Mouse (Mus musculus): ENCODE results near the gene Map4k2. TPM values are rescaled to one million over a fixed set of nuclear protein-coding genes. Genes with fewer than 3 reads are reported as not detected.

The Map4k2 gene
- polyA plus RNA-seq, 1 experiment from 2014 or later: 5.2 TPM

DNA sequence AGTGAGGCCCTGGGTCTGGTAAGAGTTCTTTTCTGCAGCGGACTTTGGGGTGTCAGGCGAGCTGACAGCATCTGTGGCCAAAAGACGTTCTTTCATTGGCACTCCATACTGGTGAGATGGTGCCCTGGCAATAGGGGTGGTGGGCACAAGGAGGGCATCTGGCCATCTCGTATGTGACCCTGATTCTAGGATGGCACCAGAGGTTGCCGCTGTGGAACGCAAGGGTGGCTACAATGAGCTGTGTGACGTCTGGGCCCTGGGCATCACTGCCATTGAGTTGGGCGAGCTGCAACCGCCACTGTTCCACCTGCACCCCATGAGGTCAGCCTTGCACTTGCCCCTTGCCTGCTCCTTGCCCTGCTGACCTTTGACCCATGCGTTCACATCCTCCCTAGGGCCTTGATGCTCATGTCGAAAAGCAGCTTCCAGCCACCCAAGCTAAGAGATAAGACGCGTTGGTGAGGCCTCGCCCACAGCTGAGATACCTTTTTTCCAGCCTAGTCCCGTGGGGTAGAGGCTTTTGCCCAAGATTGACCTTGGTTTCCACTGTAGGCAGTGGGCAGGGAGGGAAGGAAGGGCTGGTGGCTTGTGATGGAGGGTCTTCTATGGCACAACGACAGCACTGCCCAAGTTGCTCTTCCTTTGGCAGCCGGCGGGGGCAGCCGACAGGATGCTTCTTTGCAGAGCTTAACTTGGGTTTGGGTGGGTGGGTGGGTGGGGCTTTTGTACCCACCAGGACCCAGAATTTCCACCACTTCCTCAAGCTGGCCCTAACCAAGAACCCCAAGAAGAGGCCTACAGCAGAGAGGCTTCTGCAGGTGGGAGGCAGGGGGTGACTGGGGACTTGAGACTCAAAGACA lies 2.4 kb downstream of the Map4k2 start:
- Histone ChIP-seq H3K4me1 (replicated peaks; ENCODE audit: control insufficient read depth, insufficient read depth) (no peaks in the 10 kb centered on the region), H3K36me3 (ENCODE audit: control insufficient read depth, insufficient read depth, low read length) (peaks cover 15% of the 10 kb centered on the region; the same call in 1 of the 2 replicates), H3K9ac (ENCODE audit: low read length) (no peak overlapping the region), H3K27me3 (ENCODE audit: control insufficient read depth, insufficient read depth, low read length) (no peaks in the 10 kb centered on the region), H3K9me3 (ENCODE audit: control insufficient read depth, low read length) (no peaks in the 10 kb centered on the region), H3K4me2 (replicated peaks; ENCODE audit: low read depth) (no peak overlapping the region), H3K27ac (replicated peaks) (no peak overlapping the region), H3K4me3 (ENCODE audit: low read depth, low read length) (no peak overlapping the region)
- DNase-seq (ENCODE audit: low spot score): no peak
- no peak for ATAC-seq (ENCODE audit: low FRiP score, low TSS enrichment)
- WGBS: 77% methylated on average over 19 of the region's 19 CpGs
- no peak for TF ChIP-seq CTCF (IDR thresholded peaks at IDR 0.05; ENCODE audit: low read depth)
- no peak for TF ChIP-seq EP300 (optimal IDR thresholded peaks at IDR 0.05)

DNA sequence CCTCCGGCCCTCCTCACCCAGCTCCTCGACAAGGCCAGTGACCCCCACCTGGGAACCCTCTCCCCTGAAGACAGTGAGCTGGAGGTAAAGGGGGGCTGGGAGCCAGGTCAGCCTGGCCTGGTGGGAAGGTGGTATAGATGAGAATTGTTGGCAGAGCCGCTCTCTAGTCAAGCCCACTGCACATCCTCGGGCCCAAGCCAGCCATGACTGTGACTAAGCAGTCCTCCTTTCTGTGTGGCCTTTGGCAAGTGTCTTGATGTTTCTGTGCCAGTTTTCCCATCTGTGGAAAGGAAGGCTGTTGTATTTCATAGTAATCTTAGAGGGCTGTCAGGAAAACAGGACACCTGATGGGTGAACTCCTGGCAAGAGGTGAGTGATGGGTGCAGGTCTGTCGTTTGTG lies 3.1 kb downstream of the Map4k2 start:
- WGBS: 89% methylated on average over 5 of the region's 5 CpGs
- H3K4me2 ChIP-seq (replicated peaks; ENCODE audit: low read depth): no peak overlapping the region
- TF ChIP-seq EP300 (optimal IDR thresholded peaks at IDR 0.05) (no peak), CTCF (IDR thresholded peaks at IDR 0.05; ENCODE audit: low read depth) (no peak)

DNA sequence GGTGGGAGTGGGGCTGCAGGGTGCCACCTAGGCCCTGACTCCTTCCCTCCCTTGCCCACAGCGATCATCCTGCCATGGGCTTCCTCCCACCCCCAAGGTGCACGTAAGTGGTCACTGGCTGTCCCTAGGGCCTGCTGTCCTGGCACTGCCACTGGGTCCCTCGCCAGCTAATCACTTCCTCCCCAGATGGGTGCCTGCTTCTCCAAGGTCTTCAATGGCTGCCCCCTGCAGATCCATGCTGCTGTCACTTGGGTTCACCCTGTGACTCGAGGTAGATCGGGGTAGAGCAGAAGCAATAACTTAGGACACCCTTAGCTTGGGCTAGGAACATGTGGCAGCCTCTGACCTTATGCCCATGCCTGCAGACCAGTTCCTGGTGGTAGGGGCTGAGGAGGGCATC lies 5.1 kb downstream of the Map4k2 start:
- TF ChIP-seq CTCF (IDR thresholded peaks at IDR 0.05; ENCODE audit: low read depth) (no peak), EP300 (optimal IDR thresholded peaks at IDR 0.05) (no peak)
- Histone ChIP-seq H3K4me2 (replicated peaks; ENCODE audit: low read depth) (no peak overlapping the region), H3K27ac (replicated peaks) (no peak overlapping the region), H3K4me3 (ENCODE audit: low read depth, low read length) (no peak overlapping the region), H3K9ac (ENCODE audit: low read length) (no peak overlapping the region), H3K9me3 (ENCODE audit: control insufficient read depth, low read length) (no peaks in the 10 kb centered on the region), H3K27me3 (ENCODE audit: control insufficient read depth, insufficient read depth, low read length) (no peaks in the 10 kb centered on the region), H3K4me1 (replicated peaks; ENCODE audit: control insufficient read depth, insufficient read depth) (no peaks in the 10 kb centered on the region), H3K36me3 (ENCODE audit: control insufficient read depth, insufficient read depth, low read length) (peaks cover 9% of the 10 kb centered on the region; the same call in 1 of the 2 replicates)
- DNase-seq (ENCODE audit: low spot score): no peak
- no peak for ATAC-seq (ENCODE audit: low FRiP score, low TSS enrichment)
- 89% methylated on average over 4 of the region's 5 CpGs for WGBS

More for the DNA sequence above, 3.1 kb downstream of the Map4k2 start:
- Histone ChIP-seq H3K27me3 (ENCODE audit: control insufficient read depth, insufficient read depth, low read length) (no peaks in the 10 kb centered on the region), H3K4me3 (ENCODE audit: low read depth, low read length) (no peak overlapping the region), H3K9ac (ENCODE audit: low read length) (no peak overlapping the region), H3K36me3 (ENCODE audit: control insufficient read depth, insufficient read depth, low read length) (peaks cover 10% of the 10 kb centered on the region; the same call in 1 of the 2 replicates), H3K27ac (replicated peaks) (no peak overlapping the region), H3K4me1 (replicated peaks; ENCODE audit: control insufficient read depth, insufficient read depth) (no peaks in the 10 kb centered on the region), H3K9me3 (ENCODE audit: control insufficient read depth, low read length) (no peaks in the 10 kb centered on the region)
- DNase-seq (ENCODE audit: low spot score) (no peak), ATAC-seq (ENCODE audit: low FRiP score, low TSS enrichment) (no peak)

DNA sequence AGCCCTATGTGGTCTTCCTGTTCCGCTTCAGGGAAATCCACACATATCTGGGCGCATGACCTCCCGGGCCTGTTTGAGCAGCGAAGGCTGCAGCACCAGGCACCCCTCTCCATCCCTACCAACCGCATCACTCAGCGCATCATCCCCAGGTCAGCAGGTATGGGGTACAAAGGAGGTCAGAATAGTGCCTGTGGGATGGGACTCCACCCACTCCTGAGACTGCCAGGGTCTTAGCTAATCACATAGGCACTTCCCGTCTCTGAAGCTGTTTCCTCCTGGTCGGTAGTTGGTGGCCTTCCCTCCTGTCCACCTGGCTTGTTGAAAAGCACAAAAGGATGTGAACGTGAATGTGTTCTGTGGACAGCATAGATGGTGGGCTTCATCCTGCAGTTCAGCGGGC lies 5.7 kb downstream of the Map4k2 start:
- Histone ChIP-seq H3K9ac (ENCODE audit: low read length) (no peak overlapping the region), H3K36me3 (ENCODE audit: control insufficient read depth, insufficient read depth, low read length) (peaks cover 9% of the 10 kb centered on the region; the same call in 1 of the 2 replicates)

DNA sequence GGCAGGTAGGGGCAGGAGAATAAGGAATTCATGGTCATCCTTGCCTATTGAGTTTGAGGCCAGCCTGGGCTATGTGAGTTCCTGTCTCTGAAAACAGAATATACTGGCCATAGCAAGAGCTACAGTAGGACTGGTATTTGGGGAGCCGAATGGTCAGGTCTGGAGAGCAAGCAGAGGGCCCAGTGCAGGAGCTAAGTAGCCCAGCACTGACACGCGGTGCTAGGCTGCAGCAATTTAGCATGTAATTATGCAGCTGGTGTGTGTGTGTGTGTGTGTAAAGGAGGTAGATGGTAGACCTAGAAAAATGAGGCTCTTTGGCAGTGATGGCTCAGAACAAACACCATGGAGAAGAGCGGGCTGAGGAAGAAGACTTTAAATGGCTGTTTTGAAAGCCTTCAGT lies 6.7 kb downstream of the Map4k2 start:
- ATAC-seq (ENCODE audit: low FRiP score, low TSS enrichment): no peak
- Histone ChIP-seq H3K4me1 (replicated peaks; ENCODE audit: control insufficient read depth, insufficient read depth) (no peaks in the 10 kb centered on the region), H3K27me3 (ENCODE audit: control insufficient read depth, insufficient read depth, low read length) (no peaks in the 10 kb centered on the region), H3K4me2 (replicated peaks; ENCODE audit: low read depth) (no peak overlapping the region), H3K4me3 (ENCODE audit: low read depth, low read length) (no peak overlapping the region), H3K36me3 (ENCODE audit: control insufficient read depth, insufficient read depth, low read length) (peaks cover 9% of the 10 kb centered on the region; the same call in 1 of the 2 replicates), H3K27ac (replicated peaks) (no peak overlapping the region), H3K9ac (ENCODE audit: low read length) (no peak overlapping the region), H3K9me3 (ENCODE audit: control insufficient read depth, low read length) (no peaks in the 10 kb centered on the region)
- DNase-seq (ENCODE audit: low spot score): no peak
- WGBS: 94% methylated on average over 4 of the region's 4 CpGs
- TF ChIP-seq EP300 (optimal IDR thresholded peaks at IDR 0.05): no peak
- TF ChIP-seq CTCF (IDR thresholded peaks at IDR 0.05; ENCODE audit: low read depth): no peak

More for the DNA sequence above, 5.7 kb downstream of the Map4k2 start:
- no peak for DNase-seq (ENCODE audit: low spot score)
- WGBS: 87% methylated on average over 10 of the region's 10 CpGs
- TF ChIP-seq CTCF (IDR thresholded peaks at IDR 0.05; ENCODE audit: low read depth) (no peak), EP300 (optimal IDR thresholded peaks at IDR 0.05) (no peak)
- ATAC-seq (ENCODE audit: low FRiP score, low TSS enrichment): no peak
- H3K4me3 ChIP-seq (ENCODE audit: low read depth, low read length): no peak overlapping the region
- no peaks in the 10 kb centered on the region for H3K9me3 ChIP-seq (ENCODE audit: control insufficient read depth, low read length)
- H3K27me3 ChIP-seq (ENCODE audit: control insufficient read depth, insufficient read depth, low read length): no peaks in the 10 kb centered on the region
- no peak overlapping the region for H3K4me2 ChIP-seq (replicated peaks; ENCODE audit: low read depth)
- H3K27ac ChIP-seq (replicated peaks): no peak overlapping the region
- no peaks in the 10 kb centered on the region for H3K4me1 ChIP-seq (replicated peaks; ENCODE audit: control insufficient read depth, insufficient read depth)

DNA sequence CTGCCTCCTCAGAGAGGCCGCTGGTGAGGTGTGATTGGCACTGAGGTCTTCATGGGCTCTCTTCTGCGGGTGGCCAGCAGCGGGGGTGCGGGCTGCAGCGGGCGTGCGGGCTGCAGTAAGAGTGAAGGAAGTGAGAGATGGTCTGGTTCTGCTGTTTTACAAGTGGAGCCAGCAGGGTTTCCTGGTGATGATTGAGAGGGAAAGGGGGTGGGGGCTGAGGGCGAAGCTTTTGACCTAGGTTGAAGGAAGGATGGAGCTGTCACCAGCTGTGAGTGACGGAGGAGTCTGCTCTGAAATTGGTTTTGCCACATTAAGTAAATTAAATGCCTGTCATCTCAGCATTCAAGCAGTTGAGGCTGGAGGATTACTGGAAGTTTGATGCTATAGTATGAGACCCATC lies 7.8 kb downstream of the Map4k2 start:
- no peaks in the 10 kb centered on the region for H3K4me1 ChIP-seq (replicated peaks; ENCODE audit: control insufficient read depth, insufficient read depth)
- ATAC-seq (ENCODE audit: low FRiP score, low TSS enrichment): no peak
- 74% methylated on average over 9 of the region's 9 CpGs for WGBS

More for the DNA sequence above, 7.8 kb downstream of the Map4k2 start:
- TF ChIP-seq EP300 (optimal IDR thresholded peaks at IDR 0.05): no peak
- TF ChIP-seq CTCF (IDR thresholded peaks at IDR 0.05; ENCODE audit: low read depth): no peak
- Histone ChIP-seq H3K36me3 (ENCODE audit: control insufficient read depth, insufficient read depth, low read length) (peaks cover 11% of the 10 kb centered on the region; the same call in 1 of the 2 replicates), H3K27me3 (ENCODE audit: control insufficient read depth, insufficient read depth, low read length) (no peaks in the 10 kb centered on the region), H3K27ac (replicated peaks) (no peak overlapping the region), H3K4me2 (replicated peaks; ENCODE audit: low read depth) (no peak overlapping the region), H3K9ac (ENCODE audit: low read length) (no peak overlapping the region), H3K4me3 (ENCODE audit: low read depth, low read length) (no peak overlapping the region), H3K9me3 (ENCODE audit: control insufficient read depth, low read length) (no peaks in the 10 kb centered on the region)
- DNase-seq (ENCODE audit: low spot score): no peak

All from stomach, postnatal 0 days (tissue).